Mouse (Mus musculus): ENCODE data around the gene Adamts20.

Adamts20 gene

DNA sequence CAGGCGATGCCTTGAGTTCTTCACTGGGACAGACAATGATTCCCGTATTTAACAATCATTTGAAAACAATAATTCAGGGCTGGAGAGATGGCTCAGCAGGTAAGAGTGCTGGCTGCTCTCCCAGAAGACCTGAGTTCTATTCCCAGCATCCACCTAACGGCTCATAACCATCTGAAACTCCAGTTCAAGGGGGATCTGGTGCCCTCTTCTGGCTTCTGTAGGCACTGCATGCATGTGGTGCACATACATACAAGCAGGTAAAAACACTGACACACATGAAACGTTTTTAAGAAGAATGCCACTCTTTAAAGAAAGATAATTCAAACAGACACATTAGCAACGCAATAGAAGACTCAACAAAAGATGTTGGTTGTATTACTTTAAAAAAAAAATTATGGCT lies 120.9 kb downstream of the Adamts20 start:
- no peak for ATAC-seq (ENCODE audit: low TSS enrichment)

DNA sequence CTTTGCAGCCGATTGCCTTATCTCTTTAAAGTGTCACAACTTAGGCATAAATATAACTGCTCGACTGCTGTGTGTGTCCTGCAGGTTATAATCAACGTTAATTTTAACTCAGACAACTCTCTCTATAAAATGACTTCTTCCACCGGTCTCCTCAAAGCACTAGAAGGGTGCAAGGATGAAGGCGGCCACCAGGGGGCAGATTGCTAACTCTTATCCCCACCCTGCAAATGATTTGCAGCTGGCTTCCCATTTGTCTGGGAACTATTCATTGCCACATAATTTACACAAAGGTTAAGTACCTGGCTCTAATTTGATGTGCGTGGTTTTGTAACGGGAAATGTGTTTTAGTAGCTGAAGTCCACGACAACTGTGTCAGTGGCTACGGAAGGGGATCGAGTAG lies 122.9 kb downstream of the Adamts20 start:
- ATAC-seq (ENCODE audit: low TSS enrichment): peak; percentile 73; the same call in 1 of the 2 replicates

DNA sequence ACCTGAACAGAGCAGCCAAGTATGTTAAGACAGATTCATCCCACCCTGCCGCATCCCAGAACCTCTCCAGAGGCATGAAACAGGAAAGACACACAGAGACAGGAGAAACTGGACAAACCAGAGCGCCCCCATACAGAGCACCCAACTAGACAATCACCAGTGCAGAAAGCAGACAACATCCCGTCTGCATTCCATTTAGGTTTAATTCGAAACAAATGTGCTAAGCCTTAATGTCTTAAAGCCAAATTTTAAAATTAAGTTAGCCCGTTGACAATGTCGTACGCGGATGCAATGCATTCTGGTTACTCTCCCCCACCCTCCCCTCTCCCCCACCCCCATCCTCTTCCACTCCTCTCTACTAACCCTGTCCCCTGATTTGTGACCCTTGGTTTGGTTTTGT lies 126.2 kb downstream of the Adamts20 start:
- ATAC-seq (ENCODE audit: low TSS enrichment): no peak

DNA sequence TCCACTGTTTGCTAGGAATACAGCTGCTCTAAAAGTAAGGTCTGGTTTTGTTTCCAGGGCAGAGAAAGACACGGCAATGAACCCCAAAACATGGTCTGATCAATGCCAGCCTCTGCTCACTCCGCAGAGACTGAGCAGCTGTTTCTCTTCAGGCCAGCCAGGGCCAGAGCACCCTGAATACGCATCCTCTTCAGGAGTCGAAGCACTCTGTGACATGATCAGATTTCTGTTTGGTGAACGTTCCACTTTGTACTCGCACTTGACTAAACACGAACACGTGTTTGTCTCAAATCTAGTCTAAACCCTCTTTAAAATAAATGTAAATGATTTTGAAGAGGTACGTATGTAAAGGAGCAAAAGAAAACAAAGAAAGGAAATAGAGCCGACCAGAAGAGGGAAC lies 130.6 kb downstream of the Adamts20 start:
- ATAC-seq (ENCODE audit: low TSS enrichment): no peak

DNA sequence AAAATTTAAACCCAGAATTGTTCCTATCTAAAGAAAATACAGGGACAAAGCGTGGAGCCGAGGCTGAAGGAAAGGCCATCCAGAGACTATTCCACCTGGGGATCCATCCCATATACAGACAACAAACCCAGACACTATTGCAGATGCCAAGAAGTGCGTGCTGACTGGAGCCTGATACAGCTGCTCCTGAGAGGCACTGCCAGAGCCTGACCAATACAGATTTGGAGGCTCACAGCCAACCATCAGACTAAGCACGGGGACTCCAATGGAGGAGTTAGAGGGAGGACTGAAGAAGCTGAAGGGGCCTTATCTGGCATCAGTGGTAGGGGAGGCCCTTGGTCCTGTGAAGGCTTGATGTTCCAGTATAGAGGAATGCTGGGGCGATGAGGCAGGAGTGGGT lies 138.6 kb downstream of the Adamts20 start:
- ATAC-seq (ENCODE audit: low TSS enrichment): no peak

DNA sequence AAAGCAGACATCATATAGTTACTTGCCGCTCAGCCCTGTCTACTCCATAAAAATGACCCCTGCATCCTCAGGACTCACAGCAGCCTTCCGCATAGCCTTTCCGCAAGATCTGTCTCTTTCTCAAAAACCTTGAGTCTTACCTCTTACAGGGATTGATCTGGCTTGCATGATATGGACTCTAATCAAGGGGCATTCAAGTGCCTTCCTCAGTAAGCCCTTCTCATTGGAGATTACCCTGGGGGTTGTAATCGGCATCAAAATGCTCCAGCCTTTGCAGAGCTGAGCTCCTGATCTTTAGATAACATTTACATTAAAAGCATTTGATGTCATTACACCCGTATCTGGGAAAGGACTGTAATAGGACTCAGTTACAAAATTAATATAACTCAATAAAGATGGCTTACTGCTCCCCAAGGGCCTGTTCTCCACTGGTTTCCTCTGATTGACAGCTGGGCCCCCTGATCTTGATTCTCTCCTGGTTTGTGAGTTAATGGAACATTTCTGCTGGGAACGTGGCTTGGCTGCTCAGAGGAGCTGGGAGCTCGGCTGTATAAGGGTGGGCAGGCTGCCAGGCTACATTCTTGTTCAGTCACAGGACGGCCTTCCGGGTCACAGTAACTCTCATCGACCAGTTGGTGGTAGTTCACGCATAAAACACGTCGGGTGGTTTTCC lies 139.6 kb downstream of the Adamts20 start:
- ATAC-seq (ENCODE audit: low TSS enrichment): no peak

DNA sequence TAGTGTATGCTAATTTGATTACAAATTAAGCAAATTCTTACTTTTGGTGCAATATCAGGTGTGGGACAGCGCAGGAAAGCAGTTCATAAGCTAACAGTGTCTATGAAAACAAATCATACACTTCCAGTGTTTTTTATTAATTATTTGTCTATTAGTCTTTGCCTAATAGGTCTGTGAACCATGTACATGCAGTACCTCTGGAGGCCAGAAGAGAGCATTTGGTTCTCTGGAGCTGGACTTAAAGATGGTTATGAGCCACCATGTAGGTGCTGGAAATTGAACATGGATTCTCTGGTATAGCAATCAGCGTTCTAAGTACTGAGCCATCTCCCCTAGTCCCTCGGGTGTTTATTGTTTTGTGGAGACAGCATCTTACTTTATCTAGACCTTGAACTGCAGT lies 149.0 kb downstream of the Adamts20 start:
- ATAC-seq (ENCODE audit: low TSS enrichment): no peak

DNA sequence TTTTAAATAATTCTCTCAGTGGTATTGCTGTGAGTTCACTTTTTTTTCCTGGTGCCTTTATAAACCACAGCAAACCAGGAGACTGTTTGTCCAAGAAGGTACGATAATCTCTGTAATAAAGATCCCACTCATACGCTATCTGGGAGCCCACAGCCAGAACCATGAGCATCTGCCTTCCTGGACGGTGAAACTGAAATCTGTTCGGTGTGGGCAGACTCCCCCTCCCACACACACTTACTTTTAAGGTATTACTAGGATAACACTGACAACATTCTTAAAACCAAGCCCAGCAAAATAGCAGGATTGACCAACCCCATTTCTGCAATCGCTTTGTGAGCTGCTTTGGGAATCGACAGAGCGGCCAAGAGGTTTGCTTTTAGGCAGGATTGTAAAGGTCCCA lies 155.5 kb downstream of the Adamts20 start:
- ATAC-seq (ENCODE audit: low TSS enrichment): peak; percentile 83

DNA sequence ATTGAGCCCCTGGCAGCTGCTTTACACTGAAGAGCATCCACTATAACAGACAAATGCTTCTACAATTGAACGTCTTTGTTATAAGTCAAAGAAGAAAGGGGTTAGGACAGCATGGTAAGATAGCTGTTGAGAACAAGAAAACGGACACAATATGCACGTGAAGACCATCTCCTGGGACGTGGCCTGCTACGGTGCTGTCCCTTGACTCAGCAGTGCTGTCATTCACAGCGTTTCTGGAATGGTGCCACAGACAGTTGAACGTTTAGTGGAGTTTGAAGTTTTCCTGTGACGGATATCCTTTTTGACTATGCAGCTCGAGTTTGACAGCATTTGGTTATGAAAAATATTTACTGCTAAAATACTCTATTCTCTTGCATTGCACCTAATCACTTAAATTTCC lies 157.3 kb downstream of the Adamts20 start:
- no peak for ATAC-seq (ENCODE audit: low TSS enrichment)

DNA sequence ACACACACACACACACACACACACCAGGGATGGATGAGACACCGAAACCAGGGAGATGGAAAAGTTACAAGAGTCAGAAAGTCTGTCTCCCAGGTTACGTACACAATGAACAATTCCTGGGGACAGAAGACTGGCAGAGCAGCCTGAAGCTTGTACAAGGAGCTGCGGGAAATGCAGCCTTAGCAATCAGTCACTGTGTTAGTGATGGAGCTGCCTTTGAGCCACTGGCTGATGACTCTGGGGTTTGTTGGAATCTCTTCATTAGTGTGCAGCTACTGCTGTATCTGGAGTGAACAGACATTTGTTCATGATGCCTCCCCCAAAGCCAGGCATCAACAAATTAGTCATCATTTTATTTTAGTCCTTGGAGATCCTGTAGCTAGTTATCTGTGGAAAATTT lies 162.1 kb downstream of the Adamts20 start:
- ATAC-seq (ENCODE audit: low TSS enrichment): peak; percentile 47; the same call in 1 of the 2 replicates

DNA sequence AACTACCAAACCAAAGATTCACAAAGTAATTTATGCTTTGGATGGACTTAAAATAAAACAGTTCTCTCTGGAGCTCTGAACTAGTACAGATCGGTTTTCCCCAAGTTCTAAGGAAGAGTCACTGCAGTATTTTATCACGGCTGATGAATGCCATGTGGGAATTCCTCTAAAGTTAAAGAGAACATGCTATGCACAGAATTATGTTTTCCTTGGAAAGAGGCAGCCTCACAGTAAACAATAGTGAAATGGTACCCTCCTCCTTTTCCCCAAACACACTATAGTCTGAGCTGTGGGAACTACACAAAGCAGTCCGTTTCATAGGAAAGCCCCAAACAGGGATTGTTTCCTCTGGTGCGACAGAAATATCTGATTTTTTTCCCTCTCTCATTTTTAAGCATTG lies 171.1 kb downstream of the Adamts20 start:
- ATAC-seq (ENCODE audit: low TSS enrichment): no peak

DNA sequence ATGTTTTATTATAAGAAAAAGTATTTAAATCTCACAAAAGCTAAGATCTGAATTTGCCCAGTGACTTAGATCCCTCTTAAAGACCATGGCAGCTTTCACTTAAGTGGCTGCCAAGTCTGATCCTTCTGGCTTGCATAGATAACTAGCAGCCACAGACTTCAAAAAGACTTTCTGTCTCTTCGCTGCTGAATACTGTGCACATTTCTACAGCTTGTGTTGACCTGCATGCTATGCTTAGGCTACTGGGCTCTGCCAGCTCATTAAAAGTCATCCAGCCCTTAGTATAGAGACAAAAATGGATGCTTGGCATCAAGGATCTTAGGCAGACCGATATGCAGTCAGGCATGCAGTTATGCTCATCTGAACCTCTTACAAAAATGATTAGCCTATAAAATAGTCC lies 177.2 kb downstream of the Adamts20 start:
- ATAC-seq (ENCODE audit: low TSS enrichment): no peak

DNA sequence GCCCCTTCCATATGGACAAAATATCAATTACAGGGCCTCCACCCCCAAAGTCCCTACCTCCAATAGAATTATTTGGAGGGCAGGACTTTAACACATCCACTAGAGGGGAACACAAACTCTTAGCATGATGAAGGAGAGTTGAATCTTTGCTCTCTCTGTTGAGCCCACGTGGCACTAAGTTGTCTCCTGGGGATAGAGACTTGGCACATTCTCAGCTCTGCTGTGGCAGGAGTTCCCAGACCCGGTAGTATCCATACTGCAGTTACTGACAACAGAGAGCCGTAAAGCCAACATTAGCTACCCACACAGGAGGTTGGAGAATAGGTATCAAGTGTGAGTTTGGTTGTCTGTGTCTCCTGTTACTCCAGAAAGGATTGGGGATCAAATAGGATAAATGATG lies 177.7 kb downstream of the Adamts20 start:
- ATAC-seq (ENCODE audit: low TSS enrichment): no peak

DNA sequence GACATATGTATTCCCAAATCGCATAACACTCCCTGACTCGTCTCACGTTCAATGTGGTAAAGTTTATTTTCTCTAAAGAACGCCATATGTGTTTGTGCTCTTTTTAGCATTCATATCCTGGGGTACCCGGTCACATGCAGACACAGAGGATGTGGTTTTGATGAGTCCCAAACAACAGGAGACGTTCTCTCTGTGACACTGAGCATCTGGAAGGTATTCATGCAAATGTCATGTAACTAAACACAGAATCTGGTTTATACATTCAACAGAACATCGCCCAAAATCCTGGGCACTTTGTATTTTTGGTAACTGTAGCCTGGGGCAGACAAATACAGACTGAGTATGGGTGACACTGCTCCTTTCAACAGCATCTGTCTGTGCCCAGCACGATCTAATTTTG lies 188.8 kb downstream of the Adamts20 start:
- peak; percentile 57 for ATAC-seq (ENCODE audit: low TSS enrichment)

DNA sequence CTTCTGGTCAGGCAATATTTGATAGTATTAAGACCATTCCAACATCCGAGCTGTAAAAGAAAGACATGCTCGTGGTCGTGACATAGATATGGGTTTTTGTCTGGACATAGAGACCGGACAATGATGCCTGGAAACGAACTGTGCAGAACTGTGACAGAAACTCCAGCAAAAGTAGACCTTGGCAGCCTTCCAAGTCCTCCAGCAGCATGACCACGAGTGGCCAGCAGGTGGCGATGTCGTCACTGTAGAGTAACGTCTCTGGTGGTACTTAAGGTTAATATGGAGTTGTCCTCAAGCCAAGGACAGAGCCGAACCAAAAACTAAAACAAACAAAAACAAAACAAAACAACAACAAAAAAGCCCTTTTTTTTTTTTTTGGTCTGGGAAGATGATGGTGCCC lies 199.6 kb downstream of the Adamts20 start:
- 0 out of 2 replicates have a peak, but pooled peaks have one; percentile 23 for ATAC-seq (ENCODE audit: low TSS enrichment)

DNA sequence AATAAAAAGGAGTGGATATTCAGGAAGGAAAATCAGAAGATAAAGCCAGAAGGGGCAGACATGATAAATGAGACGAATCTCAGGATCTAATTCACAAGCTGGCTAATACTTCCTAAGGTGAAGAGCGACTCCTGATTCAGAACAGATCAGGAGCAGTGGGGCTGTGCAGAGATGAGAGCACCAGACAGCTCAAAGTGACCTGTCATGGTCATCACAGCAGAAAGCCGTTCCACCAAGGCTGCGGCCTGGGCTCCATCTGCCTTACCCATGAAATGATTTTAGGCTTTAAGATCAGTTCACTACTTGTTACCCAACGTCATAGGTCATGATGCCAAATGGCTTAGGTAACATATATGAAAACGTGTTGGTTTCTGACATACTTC lies 200.7 kb downstream of the Adamts20 start:
- no peak for ATAC-seq (ENCODE audit: low TSS enrichment)

DNA sequence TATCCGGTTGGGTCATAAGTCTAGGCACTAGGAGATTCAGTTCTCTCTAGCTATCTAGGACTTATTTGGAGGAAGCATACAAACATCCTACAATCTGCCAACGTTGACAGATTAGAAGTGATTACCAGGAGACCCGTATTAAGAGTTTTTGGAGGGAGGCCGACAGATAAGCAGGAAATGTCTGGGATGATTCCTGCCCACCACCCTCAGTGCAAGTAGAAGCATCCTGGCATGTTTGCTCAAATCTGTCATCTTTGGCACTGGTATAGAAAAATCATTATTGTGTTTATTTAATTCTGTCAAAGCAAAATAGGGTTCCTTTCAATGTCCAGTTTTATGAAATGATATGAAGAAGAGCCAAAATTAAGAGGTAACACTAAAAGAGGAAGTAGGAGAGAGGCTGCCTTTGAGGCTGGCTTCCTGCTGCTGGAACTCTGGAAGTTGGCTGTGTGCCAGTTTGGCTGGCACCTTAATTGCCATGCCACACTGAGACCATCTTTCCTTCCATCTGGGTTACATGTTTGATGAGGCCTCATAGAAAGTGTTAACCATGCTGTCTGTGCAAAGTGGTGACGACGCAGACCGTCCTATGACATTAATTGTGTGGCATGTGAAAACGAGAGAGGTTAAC lies 201.2 kb downstream of the Adamts20 start:
- no peak for ATAC-seq (ENCODE audit: low TSS enrichment)

DNA sequence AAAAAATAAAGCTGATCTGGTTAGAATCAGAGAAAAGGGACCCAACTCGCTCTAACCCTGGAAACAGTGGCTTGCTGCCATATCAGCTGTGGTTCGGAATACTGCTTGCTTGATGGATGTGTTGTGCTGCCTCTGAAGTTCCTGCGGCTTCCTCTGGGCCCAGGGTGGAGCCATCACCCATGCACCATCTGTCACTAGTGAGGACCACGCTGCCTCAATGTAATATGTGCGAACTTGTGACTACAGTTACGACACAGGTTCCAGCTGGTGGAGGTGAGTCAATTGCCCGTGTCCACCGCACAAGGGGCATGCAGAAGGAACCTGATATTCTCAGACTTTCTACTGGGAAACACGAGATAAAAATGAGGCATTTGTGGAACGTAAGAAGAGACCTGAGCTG lies 202.0 kb downstream of the Adamts20 start:
- ATAC-seq (ENCODE audit: low TSS enrichment): 0 out of 2 replicates have a peak, but pooled peaks have one; percentile 27

DNA sequence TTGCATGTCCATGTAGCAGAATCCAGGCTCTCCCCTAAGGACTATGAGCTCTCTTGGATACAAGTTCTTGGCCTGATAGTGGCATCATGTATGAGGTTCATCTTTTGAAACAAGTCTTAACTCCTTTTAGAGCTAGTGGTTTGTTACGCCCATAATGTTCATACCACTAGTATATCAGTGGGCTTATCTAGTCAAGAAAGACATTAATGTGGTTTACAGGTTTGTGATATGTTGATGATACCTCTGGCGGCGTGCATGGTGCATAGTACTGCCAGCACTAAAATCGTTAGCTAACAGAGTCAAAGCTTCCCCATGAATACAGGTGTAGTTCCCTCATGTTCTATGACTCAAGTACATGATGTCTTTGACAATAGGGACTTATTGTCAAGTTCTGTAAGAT lies 205.7 kb downstream of the Adamts20 start:
- no peak for ATAC-seq (ENCODE audit: low TSS enrichment)

DNA sequence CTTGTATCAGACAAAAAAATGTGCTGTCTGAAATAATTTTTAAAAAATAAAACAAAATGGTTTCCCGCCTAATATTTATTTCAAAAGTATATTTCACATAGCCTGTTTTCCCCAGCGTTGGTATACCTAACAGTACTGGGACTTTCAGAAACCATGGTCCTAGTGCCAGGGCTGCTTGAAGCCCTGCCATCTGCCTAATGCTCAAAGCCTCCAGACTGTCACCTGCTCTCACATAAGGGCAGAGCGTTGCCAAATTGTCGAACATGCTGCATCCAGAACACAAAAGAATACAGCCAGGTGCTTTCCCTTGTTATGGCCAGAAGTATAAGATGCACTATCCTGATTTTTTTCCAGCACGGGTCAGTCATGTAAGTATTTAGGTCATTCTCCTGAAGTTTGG lies 209.7 kb downstream of the Adamts20 start:
- ATAC-seq (ENCODE audit: low TSS enrichment): no peak

DNA sequence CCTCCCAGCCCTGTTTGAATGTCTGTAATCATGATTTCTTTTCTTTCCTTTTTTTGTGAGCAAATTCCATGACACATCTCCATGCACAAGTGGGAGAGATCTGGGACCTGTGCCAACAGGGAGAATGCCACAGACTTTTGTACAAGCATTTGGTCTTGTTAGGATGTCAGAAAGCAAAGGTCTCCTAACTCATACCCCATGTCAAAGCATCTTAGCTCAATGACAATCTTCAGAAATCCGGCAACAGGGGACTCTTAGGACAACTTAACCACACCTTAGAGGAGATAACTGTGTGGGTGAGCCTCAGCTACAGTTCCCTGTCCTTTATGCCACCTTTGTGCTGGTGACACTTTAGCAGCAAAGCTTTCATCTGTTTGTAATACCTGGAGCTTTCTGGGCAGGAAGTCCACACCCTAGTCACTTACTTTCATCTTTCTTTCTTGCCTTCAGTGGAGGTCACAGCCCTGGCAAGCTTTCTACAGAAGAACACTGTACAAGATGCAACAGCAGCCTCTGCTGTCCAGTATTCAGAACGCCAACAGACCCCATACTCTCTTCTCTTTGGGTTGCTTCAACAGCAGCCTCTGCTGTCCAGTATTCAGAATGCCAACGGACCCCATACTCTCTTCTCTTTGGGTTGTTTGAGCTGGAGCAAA lies 210.2 kb downstream of the Adamts20 start:
- peak; percentile 35; the same call in 1 of the 2 replicates for ATAC-seq (ENCODE audit: low TSS enrichment)

DNA sequence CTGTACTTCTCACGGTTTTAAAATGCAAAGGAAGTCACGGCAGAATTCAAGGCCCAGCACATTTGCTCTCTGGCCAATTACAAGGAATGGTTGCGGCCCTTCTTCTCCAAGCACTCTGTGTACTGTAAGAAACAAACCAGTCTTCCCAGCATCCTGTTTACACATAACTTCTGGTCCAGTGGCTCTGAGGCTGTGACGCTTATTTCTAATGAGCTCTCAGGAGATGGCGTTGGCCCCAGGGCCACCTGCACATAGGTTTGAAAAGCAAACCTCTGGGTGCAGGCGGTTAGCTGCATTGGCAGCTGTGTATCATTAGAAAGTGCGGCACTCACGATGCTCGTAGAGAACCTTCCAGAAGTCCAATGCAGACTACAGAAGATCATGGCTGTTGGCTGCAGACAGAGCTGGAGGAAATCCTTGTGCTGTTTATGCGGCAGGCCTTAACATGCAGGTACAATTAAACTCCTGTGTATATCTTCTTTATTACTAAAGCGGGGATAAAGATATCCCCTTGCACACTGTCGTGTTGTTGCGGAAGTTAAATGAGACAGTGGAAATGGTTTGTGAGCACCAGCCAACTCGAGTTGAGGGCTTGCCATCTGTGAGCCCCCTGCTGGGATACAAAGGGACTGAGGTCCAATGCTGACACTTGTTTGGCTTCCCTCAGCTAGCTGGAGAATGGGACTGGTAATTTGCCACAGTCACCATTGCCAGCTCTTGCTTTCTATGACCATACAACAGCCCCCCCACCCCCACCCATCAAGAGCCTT lies 210.9 kb downstream of the Adamts20 start:
- ATAC-seq (ENCODE audit: low TSS enrichment): peak; percentile 21; the same call in 1 of the 2 replicates

All from frontal cortex, adult (tissue).